Mouse (Mus musculus): ENCODE measurements around the gene Dscam.

Dscam gene

GRCm38 (mm10) chr16:97170513-97171081 lies at the start of gene Dscam:
Gene Dscam (minus strand): TSS chr16:97170752.
- DNase-seq (ENCODE audit: low spot score) = no peak

- no peak for DNase-seq (ENCODE audit: low spot score)
These were observed 48.8 kb upstream of the Dscam start for GRCm38 (mm10) chr16:97219381-97219780.

DNA sequence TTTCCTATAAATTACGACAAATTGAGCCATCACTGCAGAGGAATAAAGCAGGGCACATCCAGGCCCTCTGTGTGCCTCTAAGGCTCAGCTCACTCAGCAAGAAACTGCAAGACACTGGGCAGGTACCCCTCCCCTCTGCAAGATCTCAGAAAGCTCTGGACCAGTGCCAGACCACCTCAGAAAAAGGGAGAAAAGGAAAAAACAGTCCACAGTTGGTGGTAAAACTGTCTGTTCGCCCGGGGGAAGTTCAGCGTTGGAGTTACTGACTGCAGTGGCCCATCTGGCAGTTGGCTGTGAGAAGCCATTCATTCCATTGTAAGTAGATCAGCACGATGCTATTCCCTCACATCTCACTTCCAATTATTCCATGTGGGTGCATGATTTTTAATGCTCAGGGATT lies 39.4 kb upstream of the Dscam start:
- DNase-seq (ENCODE audit: low spot score) = no peak

DNA sequence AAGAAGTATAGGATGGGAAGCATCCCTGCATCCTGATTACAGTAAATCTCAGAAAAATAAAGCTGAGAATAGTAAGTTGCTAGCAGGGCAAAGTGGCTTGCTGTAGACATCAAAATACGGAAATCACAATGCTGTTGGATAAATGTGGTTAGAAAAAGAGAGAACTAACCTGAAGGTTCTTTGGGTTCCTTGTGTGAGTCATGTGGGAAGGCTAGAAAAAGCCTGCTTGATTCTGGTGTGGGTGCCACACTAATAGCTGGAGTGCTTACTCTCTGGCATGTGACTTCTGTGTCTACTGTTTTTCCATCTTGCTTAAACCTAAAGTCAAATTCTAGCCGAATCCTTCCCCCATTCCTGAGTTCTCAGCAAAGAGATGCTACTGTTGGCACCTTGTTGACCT lies 37.7 kb upstream of the Dscam start:
- DNase-seq (ENCODE audit: low spot score) = no peak

- DNase-seq (ENCODE audit: low spot score) = no peak
These were observed 33.5 kb upstream of the Dscam start for GRCm38 (mm10) chr16:97204090-97204489.

DNA sequence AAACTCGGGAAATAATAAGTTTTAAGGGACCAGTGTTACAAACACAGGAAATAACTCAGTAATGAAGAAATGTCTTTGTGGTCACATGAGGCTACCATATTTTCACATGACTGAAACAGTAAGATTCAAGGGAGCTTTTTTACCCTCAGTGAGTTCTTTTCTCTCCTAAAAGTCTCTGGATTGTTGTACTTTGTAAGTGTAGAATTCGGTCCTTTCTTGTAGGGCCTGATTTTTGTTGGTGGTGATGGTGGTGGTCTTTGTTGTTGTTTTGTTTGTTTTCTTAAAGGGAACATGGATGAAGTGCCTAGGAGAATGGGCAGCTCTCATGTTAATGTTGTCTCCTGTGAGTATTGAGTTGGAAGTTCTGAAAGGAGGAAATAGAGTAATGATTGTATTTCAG lies 33.0 kb upstream of the Dscam start:
- no peak for DNase-seq (ENCODE audit: low spot score)

- DNase-seq (ENCODE audit: low spot score) = no peak
These were observed 24.1 kb upstream of the Dscam start for GRCm38 (mm10) chr16:97194630-97195029.

GRCm38 (mm10) chr16:97194179-97194578 lies 23.6 kb upstream of the Dscam start:
- DNase-seq (ENCODE audit: low spot score) = no peak

DNA sequence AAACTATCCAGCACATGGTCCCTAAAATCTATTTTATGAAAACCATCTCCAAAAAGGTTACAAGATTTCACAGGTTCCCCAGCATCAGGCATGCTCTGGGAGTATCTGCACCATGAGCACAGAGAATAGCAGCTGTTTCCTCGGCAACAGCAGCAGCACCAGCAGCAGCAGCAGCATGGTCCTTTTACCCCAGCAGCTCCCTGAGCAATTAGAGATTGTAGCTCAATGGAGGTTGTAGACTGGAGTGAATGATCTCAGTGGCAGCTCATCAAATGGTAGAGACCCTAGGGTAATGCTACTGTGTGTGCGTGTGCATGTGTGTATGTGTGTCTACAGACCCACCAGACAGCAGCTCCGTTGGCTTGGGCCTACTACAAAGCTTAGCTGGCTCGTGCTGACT lies 21.7 kb upstream of the Dscam start:
- no peak for DNase-seq (ENCODE audit: low spot score)

DNA sequence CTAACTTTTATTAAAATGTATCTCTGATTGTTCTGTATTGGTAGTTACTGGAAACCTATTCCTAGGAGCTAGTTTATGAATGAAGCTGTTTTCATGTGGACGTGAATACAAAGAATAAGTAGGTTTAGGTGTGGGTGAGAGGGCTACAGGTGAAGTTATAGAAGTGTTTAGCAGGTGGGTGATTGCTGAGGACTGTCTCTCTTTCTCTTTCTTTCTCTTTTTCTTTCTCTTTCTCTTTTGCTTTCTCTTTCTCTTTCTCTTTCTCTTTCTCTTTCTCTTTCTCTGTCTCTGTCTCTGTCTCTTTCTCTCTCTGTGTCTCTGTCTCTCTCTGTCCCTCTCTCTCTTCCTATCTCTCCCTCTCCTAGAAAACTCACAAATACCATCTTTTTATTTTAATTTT lies 20.1 kb upstream of the Dscam start:
- DNase-seq (ENCODE audit: low spot score) = no peak

DNA sequence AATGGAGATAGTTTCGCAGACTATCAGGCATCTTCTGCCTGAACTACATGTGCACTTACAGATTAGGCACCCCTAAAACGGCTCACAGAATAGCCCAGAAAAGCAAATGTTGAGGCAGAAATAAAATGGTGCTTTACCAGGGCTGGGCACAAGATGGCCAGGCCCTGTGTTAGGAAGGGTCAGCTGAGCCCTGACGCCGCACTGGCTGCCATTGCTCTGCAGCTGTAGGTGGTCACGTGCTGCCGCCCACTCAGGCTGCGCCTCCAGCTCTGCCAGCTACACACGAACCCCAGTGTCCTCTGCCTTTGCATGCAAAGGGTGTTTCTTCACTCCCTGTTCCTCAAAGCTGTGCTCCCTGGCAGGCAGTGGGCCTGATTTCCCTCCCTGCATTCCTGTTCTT lies 948 bp upstream of the Dscam start:
- no peak for DNase-seq (ENCODE audit: low spot score)

DNA sequence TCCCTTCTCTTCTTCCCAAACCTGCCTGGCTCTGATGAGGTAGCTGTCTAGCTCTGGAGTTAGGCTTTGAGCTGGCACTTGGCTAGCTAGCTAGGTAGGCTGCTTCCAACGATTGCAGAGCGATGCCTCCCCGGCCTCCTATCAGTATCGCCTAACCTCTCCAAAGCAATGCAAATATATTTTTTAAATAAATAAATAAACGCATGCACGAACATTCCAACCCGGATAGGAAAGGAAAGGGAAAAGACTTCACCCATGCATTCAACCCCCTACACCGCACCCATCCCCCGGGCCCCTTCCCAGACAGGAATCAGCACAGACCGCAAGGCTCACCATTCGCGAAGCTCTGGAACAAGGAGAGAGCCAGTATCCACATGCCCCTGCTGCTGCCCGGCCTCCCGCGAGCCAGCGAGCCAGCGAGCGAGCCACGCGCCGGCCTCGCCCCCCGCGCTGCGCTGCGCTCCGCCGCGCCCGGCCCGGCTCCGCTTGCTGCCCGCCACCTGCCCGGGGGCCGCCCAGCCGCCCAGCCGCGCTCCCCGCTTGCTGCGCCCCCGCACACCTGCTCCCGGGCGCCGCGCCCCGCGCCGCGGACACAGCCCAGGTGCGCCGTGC lies 545 bp downstream of the Dscam start:
- no peak for DNase-seq (ENCODE audit: low spot score)

DNA sequence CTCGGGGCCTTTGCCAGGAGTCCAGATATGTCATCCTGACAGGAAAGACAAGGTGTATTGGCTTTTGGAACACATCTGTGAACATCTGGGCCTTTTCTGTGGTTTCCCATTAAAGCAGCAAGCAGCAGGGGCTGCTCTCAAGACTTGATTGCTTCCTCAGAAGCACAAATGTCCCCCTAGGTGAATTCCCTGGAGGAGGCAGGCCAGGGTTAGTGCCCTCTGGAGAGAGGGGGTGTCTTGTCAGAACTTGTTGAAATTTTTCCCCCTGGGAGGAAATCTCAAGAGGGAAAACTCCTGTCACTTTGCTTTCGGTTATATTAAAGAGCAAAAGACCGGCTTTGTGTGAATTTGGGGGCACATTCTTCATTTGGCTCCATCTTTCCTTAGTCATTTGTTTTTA lies 1.9 kb downstream of the Dscam start:
- DNase-seq (ENCODE audit: low spot score) = no peak

DNA sequence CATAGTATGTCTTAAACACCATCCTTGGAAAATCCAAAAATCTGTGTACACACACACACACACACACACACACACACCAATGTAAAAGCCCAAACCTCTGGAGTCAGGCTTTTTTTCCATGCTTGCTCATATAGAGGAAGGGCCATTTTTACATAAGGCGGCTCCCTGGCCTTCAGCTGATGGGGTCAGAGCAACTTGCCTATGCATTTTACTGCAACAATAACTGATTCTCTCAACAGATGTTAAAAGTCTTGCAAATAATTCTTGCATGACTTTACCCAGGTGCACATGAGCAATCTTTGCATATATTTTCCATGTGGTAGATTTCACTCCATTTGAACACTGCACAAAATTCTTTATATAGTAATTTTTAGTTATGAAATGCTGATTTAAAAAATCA lies 2.5 kb downstream of the Dscam start:
- no peak for DNase-seq (ENCODE audit: low spot score)

- DNase-seq (ENCODE audit: low spot score) = no peak
These were observed 4.4 kb downstream of the Dscam start for GRCm38 (mm10) chr16:97166166-97166565.

DNA sequence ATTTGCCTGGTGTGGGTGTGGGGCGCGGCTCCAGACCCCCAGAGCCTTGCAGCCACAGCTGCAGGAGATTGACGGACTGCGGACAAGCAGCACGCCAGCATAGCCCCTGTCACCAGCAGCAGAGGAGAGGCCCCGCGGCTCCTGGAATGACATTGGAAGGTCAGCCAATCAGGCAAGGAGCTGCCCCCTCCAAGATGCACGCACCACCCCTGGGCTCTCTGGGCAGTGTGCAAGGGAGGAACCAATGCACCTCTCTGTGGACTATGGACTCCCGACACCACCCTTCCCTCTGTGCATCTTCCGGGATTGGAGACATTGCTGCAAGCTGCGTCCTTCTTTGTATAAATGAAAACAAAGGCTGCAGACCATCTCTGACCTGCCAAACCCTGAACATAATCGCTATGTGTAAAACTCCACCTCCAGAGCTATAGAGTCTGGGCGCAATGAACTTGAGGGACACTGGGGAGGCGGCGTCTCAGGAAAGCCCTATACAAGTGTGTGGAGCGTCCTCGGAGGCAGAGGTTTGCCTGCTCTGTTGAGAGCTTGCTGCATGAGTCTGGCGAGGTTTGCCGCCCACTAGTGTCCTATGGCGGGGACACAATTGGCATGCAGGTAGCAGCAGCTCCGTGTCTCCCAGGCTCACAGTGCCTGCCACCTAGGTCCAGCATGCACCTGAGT lies 5.0 kb downstream of the Dscam start:
- peak; percentile 15 for DNase-seq (ENCODE audit: low spot score)

GRCm38 (mm10) chr16:97158279-97158678 lies 12.3 kb downstream of the Dscam start:
- no peak for DNase-seq (ENCODE audit: low spot score)

DNA sequence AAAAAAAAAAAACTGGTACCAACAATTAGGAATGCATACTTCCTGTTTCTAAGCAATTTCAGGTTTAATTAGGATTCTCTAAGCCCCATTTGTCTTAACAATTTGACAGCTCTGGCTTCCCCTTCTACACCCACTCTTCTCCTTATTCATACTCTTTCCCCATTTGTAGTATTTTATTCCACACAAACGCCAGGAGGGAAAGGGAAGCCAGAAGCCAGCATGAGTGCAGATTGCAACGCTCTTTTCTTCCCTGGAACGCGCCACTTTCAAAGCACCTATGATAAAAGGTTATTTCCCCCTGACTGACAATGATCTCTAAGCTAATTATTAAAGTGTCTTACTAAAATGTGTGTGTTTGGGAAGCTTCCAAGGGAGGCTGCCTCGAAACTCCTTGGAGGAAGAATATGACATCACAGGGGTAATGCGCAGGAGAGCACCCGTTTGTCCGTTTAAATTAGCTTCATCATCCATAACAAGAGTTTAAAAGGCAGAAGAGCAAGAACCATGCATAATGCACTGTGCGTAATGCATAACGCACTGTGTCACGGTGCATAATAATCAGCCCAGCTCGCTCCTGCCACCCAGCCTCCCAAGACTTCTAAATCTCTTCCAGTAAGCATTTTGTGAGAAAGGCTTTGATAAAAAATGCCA lies 25.9 kb downstream of the Dscam start:
- no peak for DNase-seq (ENCODE audit: low spot score)

DNA sequence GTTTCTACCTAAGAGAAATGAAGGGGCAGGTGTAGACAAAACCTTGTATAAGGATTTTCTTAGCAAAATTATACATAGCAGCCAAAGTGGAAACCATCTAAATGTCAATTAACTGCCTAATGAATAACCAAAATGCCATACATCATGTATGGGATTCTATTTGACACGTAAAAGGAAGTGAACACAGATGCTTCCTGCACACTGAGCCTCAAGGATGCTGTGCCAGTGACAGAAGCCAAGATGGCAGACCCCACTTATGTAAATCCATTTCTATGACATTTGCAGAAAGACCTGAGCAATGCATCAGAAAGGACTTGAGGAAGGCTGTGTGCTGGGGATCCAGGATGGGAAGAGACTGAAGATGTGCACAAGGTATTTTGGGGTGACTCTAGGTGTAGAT lies 28.6 kb downstream of the Dscam start:
- DNase-seq (ENCODE audit: low spot score) = no peak

GRCm38 (mm10) chr16:97135003-97135827 lies 35.3 kb downstream of the Dscam start:
- DNase-seq (ENCODE audit: low spot score) = no peak

DNA sequence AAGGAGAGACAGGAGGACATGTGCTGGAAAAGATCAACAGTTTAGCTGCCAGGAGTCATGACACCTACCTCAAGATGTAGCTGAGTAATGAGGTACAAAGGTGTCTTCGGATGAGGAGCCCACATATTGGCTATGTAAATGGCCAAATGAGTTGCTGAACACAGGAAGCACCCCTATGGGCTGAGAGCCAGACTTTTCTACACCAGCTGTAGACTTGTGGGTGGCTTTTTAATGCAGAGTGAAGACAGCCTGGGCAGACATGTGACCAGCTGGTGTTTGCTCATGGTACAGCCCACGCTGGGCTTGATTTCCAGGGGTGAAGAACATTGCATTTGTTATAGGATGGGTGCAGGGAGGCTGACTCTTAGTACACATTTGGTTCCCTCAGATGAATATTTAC lies 43.3 kb downstream of the Dscam start:
- DNase-seq (ENCODE audit: low spot score) = no peak

DNA sequence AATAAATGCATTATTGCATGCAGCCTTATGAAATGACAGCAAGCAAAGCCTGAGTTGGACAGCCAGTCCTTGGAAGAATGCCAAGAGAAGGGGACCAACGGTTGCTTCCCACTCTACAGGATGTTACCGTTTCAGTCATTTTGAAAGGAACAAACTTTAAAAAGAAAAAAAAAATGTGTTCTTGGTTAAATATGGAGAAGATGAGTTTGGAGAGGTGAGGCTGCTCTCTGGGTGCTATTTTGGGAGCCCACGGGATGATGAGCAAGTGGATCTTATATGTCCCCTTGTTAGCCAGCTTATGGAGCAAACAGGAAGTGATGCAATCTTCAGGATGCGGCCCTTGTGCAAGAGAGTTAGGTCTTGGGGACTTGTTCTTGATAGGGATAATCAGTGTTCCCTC lies 60.5 kb downstream of the Dscam start:
- DNase-seq (ENCODE audit: low spot score) = no peak

Data from lung, postnatal 25 days (tissue).